Mouse (Mus musculus) cortical plate, adult 2 months (tissue): Measurements from ENCODE around the gene Sorcs3.

Experiments used
- CTCF ChIP-seq: fragments of 200-500 bp; IDR thresholded peaks from 2 replicates; pipeline ENCODE4 v1.5.1; 2011; ENCODE audit warnings: mild to moderate bottlenecking, control low read depth, low read length; ENCODE audit not compliant: insufficient read depth; ENCODE audit errors: extremely low read depth
- POLR2A ChIP-seq: fragments of 200-500 bp; IDR thresholded peaks from 2 replicates; pipeline ENCODE4 v1.6.1; 2011; ENCODE audit warnings: mild to moderate bottlenecking, low read length, control low read depth; ENCODE audit not compliant: insufficient read depth; ENCODE audit errors: extremely low read depth

DNA sequence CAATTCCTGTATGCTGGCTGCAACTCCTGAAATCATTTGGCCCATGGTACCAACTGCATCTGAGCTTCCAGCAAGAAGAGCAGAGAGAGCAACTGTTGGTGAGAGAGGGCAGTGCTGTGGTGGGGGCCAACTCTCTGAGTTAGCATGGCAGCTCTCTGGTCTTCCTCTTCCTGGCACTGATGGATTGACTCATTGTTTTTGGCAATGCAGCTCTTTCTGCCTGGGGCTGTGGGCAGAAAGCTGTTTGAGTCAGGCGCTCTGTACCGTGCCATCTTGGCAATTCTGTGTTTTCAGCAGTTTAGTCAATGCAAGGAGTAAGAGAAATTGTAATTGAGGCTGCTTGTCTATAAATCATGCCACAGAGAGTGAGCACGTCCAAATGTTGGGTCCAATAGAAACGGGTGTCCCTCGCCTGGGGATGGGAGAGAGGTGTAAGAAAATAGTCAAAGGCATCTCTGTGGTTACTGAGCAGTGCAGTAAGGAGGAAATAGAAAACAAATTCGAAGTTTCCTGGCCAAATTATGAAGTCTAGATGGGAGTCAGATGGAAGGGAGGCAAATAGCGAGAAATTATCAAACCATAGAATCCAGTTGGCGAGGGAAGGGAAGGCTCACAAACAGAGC lies 379.2 kb downstream of the Sorcs3 start:
- TF ChIP-seq CTCF: no peak
- no peak for TF ChIP-seq POLR2A
